Mouse (Mus musculus) intestine, embryonic 14.5 days (tissue): ENCODE data around the gene Tor1b. TPM values are rescaled to one million over a fixed set of nuclear protein-coding genes. Genes with fewer than 3 reads are reported as not detected.

Experiments
- ATAC-seq: fragments of 200-750 bp; cut with Nextera tagmentation; replicated peaks from 2 replicates; pipeline ENCODE4 v1.8.0; 2017; ENCODE audit warnings: low read depth, moderate number of reproducible peaks, moderate TSS enrichment, moderate library complexity; ENCODE audit not compliant: low FRiP score, low TSS enrichment
- DNase-seq: peaks from one replicate; pipeline ENCODE4 v3.0.0-alpha.2; 2018; ENCODE audit warnings: low spot score
- H3K27ac ChIP-seq: fragments of 300-500 bp; sonication (generic); 2 replicates; pipeline ENCODE4 v1.5.1; 2014; ENCODE audit warnings: low read depth, mild to moderate bottlenecking, control low read depth
- H3K27me3 ChIP-seq: fragments of 300-500 bp; sonication (generic); replicated peaks from 2 replicates; pipeline ENCODE4 v1.6.1; 2014; ENCODE audit warnings: low read length, control low read depth; ENCODE audit not compliant: control insufficient read depth, insufficient read depth
- H3K36me3 ChIP-seq: fragments of 300-500 bp; sonication (generic); 2 replicates; pipeline ENCODE4 v1.6.1; 2014; ENCODE audit warnings: low read length, control low read depth; ENCODE audit not compliant: control insufficient read depth, insufficient read depth
- H3K4me1 ChIP-seq: fragments of 300-500 bp; sonication (generic); replicated peaks from 2 replicates; pipeline ENCODE4 v1.6.1; 2014; ENCODE audit warnings: low read length, control low read depth, mixed read lengths; ENCODE audit not compliant: control insufficient read depth, insufficient read depth
- H3K4me2 ChIP-seq: fragments of 300-500 bp; sonication (generic); 2 replicates; pipeline ENCODE4 v1.6.1; 2014; ENCODE audit warnings: low read length
- H3K4me3 ChIP-seq: fragments of 300-500 bp; sonication (generic); 2 replicates; pipeline ENCODE4 v1.5.1; 2014; ENCODE audit warnings: low read depth, low read length, control low read depth, mixed read lengths
- H3K9ac ChIP-seq: fragments of 300-500 bp; sonication (generic); 2 replicates; pipeline ENCODE4 v1.6.1; 2014; ENCODE audit warnings: mild to moderate bottlenecking, low read length
- H3K9me3 ChIP-seq: fragments of 300-500 bp; sonication (generic); 2 replicates; pipeline ENCODE4 v1.6.1; 2016; ENCODE audit warnings: low read length, control low read depth; ENCODE audit not compliant: control insufficient read depth
- WGBS: fragments of 180-500 bp; shearing (Covaris S2); extraction: QIAGEN DNeasy Blood & Tissue Kit; methylation state at CpG from one replicate; pipeline ENCODE4 v1.1.7; 2014; 5-methylcytosine and 5-hydroxymethylcytosine counted together
- polyA plus RNA-seq: library from polyadenylated mRNA; unstranded; fragments of >200 nt; fragmentation: Nextera tagmentation; extraction: Ambion mirVana; gene quantifications from 2 replicates; pipeline ENCODE4 v1.2.1, GENCODE M21; 2014

Gene Tor1b
- polyA plus RNA-seq, 1 experiment from 2014 or later, result 29.1 TPM

DNA sequence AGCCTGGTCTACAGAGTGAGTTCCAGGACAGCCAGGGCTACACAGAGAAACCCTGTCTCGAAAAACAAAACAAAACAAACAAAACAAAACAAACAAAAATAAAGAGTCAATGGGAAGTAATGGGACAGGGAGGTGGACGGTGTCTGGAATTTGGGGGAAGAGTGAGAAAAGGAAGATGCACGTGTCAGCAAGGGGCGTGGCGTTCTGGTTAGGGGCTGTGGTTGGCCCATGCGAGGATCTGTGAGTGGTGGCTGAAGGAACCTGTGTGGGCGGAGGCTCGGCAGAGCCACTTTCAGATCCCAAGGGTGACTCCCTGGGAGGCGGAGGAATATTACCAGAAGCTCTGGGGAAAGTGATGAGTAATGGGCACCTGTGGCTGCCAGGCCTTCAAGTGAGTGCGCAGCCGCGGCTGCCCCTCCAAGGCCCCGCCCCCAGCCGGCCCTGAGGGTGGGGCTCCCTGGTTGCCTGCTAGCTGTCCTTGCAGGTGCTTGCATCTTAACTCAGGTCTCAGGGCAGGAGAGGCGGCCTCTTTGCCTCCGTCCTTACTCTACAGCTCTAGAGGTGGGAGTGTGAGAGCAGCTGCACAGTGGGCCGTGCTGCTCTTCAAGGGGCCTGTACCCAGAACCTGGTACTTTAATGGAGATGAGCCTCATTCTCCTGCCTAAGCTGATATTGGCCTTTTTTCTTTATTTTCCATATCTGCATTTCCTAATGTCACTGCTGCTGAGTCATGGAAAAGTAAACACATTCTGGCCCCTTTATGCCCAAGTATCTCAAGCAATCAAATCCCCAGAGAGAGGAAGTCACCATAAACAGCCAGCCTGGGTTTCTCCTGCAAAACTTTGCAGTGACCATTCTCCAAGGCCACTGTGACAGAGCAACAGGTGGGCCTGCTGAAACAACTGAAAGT is 32.6 kb downstream of the Tor1b start:
- Histone ChIP-seq H3K36me3 (no peaks in the 10 kb centered on the region), H3K4me1 (peaks cover 16% of the 10 kb centered on the region), H3K4me3 (no peak overlapping the region), H3K9ac (no peak overlapping the region), H3K4me2 (peak overlapping the region; percentile 18), H3K27me3 (no peaks in the 10 kb centered on the region), H3K9me3 (no peaks in the 10 kb centered on the region), H3K27ac (peak overlapping the region; percentile 34)
- peak; percentile 9; the same call in 1 of the 2 replicates for ATAC-seq
- 22% methylated on average over 17 of the region's 17 CpGs for WGBS
- DNase-seq, result peak; percentile 79

DNA sequence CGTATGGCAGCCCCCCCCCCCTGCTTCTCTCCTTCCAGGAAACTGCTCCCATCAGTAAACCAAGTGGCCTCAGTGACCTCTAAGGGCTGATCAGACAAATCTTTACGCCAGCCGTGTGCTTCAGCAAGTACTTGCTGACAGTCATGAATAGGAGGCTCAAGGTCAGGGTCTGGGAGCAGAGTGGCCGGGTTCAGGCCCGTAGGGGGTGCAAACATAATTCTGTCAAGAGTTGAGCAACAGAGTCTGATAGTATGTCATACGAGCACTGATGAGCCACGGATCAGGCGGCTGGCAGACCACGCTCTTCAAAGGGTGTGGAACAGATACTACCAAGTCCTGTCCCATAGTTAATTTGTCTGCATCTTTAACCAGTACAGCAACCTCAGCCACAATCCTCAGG is 37.5 kb downstream of the Tor1b start:
- no peak overlapping the region for H3K4me3 ChIP-seq
- peaks cover 3% of the 10 kb centered on the region; the same call in 1 of the 2 replicates for H3K4me1 ChIP-seq
- WGBS, result 82% methylated on average over 9 of the region's 9 CpGs
- ATAC-seq (no peak), DNase-seq (no peak)
- H3K27ac ChIP-seq, result no peak overlapping the region
- H3K4me2 ChIP-seq, result no peak overlapping the region
- H3K9ac ChIP-seq, result no peak overlapping the region
- H3K27me3 ChIP-seq, result no peaks in the 10 kb centered on the region
- no peaks in the 10 kb centered on the region for H3K36me3 ChIP-seq
- no peaks in the 10 kb centered on the region for H3K9me3 ChIP-seq

DNA sequence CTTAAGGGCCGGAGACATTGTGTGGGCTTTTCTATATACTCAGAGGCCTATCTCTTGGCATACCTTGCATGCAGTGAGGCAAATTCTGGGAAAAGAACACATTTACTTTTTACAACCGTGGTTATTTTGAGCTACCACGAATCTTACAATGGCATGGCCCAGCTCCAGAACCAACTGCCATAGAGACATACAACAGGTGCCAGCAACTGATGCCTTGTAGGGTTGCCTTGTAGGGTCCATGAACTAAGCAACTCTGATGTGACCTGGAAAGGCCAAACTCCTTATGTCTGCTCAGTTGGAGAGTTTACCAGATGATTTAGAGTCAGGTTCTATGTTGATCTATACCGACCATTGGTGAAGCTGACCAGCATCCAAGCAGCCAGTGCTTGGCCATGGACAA is 42.1 kb downstream of the Tor1b start:
- Histone ChIP-seq H3K9me3 (no peaks in the 10 kb centered on the region), H3K4me1 (no peaks in the 10 kb centered on the region), H3K4me2 (no peak overlapping the region), H3K27me3 (no peaks in the 10 kb centered on the region), H3K4me3 (no peak overlapping the region), H3K27ac (no peak overlapping the region), H3K9ac (no peak overlapping the region), H3K36me3 (no peaks in the 10 kb centered on the region)
- DNase-seq (no peak), ATAC-seq (no peak)
- 95% methylated on average over 4 of the region's 4 CpGs for WGBS

GRCm38 (mm10) chr2:30995432-30995996 is 42.8 kb downstream of the Tor1b start:
- no peaks in the 10 kb centered on the region for H3K4me1 ChIP-seq
- H3K4me2 ChIP-seq, result no peak overlapping the region
- H3K9ac ChIP-seq, result no peak overlapping the region
- ATAC-seq, result no peak
- H3K9me3 ChIP-seq, result no peaks in the 10 kb centered on the region
- no peaks in the 10 kb centered on the region for H3K36me3 ChIP-seq
- H3K27ac ChIP-seq, result no peak overlapping the region
- no peaks in the 10 kb centered on the region for H3K27me3 ChIP-seq
- DNase-seq, result no peak
- H3K4me3 ChIP-seq, result no peak overlapping the region
- WGBS, result 77% methylated on average over 11 of the region's 11 CpGs

DNA sequence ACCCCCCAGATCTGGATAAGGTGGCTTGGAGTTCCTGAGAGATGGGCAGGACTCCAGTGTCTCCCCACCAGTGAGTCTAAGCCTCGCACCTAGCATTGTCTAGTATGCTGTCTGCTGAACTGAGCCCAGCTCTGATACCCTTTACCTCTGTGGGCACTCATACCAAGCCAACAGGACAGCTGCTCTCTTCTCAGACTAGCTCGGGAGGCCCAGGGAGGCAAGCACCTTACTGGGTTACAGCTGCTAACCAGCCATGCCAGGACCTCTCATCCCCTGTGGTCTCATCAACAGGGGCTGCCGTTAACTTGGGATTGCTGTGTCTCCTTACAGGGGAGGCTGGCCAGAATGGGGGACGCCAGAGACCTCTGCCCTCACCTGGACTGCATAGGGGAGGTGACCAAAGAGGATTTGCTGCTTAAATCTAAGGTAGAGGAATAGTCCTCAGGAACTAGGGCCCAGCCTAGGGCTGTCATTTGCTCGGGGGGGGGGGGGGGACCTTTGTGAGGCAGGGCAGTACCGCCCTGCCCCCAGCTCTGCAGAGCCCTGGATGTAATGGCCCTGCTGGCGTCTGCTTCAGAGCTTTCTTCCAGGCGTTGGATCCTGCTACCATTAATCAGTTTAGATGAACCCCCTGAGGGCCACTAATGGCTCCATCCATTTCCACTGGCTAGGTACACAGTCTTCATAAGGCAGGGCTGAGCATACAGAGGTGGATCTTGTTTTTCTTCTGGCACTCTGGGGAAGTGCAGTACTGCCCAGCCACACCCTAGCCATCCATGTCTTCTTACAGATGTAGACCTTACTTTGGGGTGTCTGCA is 45.9 kb downstream of the Tor1b start:
- Histone ChIP-seq H3K27me3 (no peaks in the 10 kb centered on the region), H3K9ac (no peak overlapping the region), H3K4me1 (no peaks in the 10 kb centered on the region), H3K4me2 (no peak overlapping the region), H3K27ac (no peak overlapping the region), H3K9me3 (no peaks in the 10 kb centered on the region), H3K36me3 (peaks cover 8% of the 10 kb centered on the region; the same call in 1 of the 2 replicates), H3K4me3 (no peak overlapping the region)
- no peak for ATAC-seq
- no peak for DNase-seq
- WGBS, result 45% methylated on average over 8 of the region's 8 CpGs

- Histone ChIP-seq H3K27ac (no peak overlapping the region), H3K4me2 (no peak overlapping the region), H3K36me3 (peaks cover 10% of the 10 kb centered on the region), H3K9me3 (no peaks in the 10 kb centered on the region), H3K9ac (no peak overlapping the region), H3K27me3 (no peaks in the 10 kb centered on the region), H3K4me1 (0 out of 2 replicates have a peak, but pooled peaks cover 9% of the 10 kb centered on the region), H3K4me3 (no peak overlapping the region)
- no peak for DNase-seq
- no peak for ATAC-seq
- WGBS, result 89% methylated on average over 10 of the region's 10 CpGs
Measured at GRCm38 (mm10) chr2:31002857-31003256, 50.1 kb downstream of the Tor1b start.

DNA sequence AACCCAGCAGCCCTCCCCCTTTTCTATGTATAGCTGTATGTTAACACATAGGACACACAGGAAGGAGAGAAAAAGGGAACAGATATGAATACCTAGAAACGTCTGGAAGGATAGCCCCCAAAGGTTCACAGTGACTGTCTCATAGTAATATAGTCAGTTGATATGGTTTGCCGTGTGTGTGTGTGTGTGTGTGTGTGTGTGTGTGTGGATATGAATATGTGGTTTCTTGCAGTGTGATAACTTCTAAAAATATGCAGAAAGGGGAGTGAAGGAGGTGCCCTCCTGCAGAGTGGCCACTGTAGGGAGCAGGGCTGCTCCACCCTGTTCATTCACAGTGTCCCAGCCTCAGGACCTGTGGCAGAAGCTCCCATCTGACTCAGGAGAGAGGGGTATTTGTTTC is 52.7 kb downstream of the Tor1b start:
- DNase-seq (no peak), ATAC-seq (no peak)
- Histone ChIP-seq H3K9me3 (no peaks in the 10 kb centered on the region), H3K27ac (no peak overlapping the region), H3K9ac (no peak overlapping the region), H3K4me2 (no peak overlapping the region), H3K4me1 (0 out of 2 replicates have a peak, but pooled peaks cover 9% of the 10 kb centered on the region), H3K36me3 (peaks cover 13% of the 10 kb centered on the region), H3K27me3 (no peaks in the 10 kb centered on the region), H3K4me3 (no peak overlapping the region)
- 73% methylated on average over 2 of the region's 2 CpGs for WGBS

DNA sequence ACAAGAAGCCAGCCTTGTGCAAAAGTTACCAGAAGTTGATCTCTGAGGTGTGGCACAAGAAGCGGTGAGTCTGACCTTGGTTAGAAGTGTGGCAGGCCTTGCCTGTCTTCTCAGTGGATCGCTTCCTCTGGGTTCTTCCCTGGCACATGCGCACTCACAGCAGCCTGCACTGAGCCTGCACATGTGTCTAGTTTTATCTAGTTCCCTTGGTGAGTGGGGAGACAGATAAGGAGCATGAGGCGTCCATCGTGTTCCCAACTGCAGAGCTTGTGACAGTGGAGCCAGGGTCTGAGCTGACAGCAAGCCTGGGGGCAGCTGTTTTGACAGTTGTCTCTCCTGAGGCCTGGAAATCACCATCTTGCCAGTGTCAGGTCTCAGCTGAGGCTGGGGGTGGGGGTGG is 53.7 kb downstream of the Tor1b start:
- WGBS, result 72% methylated on average over 5 of the region's 5 CpGs
- Histone ChIP-seq H3K4me3 (no peak overlapping the region), H3K27ac (no peak overlapping the region), H3K9me3 (no peaks in the 10 kb centered on the region), H3K4me1 (0 out of 2 replicates have a peak, but pooled peaks cover 9% of the 10 kb centered on the region), H3K27me3 (no peaks in the 10 kb centered on the region), H3K36me3 (peaks cover 19% of the 10 kb centered on the region), H3K4me2 (no peak overlapping the region), H3K9ac (no peak overlapping the region)
- DNase-seq (no peak), ATAC-seq (no peak)
